Mouse (Mus musculus) heart, embryonic 14.5 days (tissue): ENCODE measurements around the gene Mrps9. TPM values are rescaled to one million over a fixed set of nuclear protein-coding genes. Genes with fewer than 3 reads are reported as not detected.

ENCODE experiments used
- ATAC-seq: fragments of 200-750 bp; cut with Nextera tagmentation; 2 replicates; pipeline ENCODE4 v1.8.0; 2017; ENCODE audit warnings: low read depth, moderate TSS enrichment; ENCODE audit not compliant: insufficient number of reproducible peaks, insufficient read depth, low FRiP score
- H3K27ac ChIP-seq, 2 experiments: fragments of 200-500 bp in 1 of 2; fragments of 300-500 bp in 1 of 2; sonication (generic) in 1 of 2; replicated peaks in 1 of 2; 2 replicates each; pipeline ENCODE4 v1.5.1; 2012 to 2014; ENCODE audit warnings: low read depth in 2 of 2, low read length in 2 of 2, control low read depth in 1 of 2, mild to moderate bottlenecking in 1 of 2, mixed read lengths in 1 of 2; ENCODE audit not compliant: control insufficient read depth in 1 of 2, insufficient read depth in 1 of 2
- H3K27me3 ChIP-seq: fragments of 300-500 bp; sonication (generic); 2 replicates; pipeline ENCODE4 v1.6.1; 2014; ENCODE audit warnings: mild to moderate bottlenecking, low read length, control low read depth; ENCODE audit not compliant: control insufficient read depth, insufficient read depth
- H3K36me3 ChIP-seq: fragments of 300-500 bp; sonication (generic); 2 replicates; pipeline ENCODE4 v1.6.1; 2014; ENCODE audit warnings: mild to moderate bottlenecking, control low read depth, low read length, mixed read lengths; ENCODE audit not compliant: control insufficient read depth, insufficient read depth
- H3K4me1 ChIP-seq, 2 experiments: fragments of 200-500 bp in 1 of 2; fragments of 300-500 bp in 1 of 2; sonication (generic) in 1 of 2; 2 replicates each; pipeline ENCODE4 v1.6.1; 2012 to 2014; ENCODE audit warnings: low read length in 2 of 2, control low read depth in 1 of 2, mixed read lengths in 1 of 2; ENCODE audit not compliant: control insufficient read depth in 2 of 2, insufficient read depth in 2 of 2
- H3K4me2 ChIP-seq: fragments of 300-500 bp; sonication (generic); 2 replicates; pipeline ENCODE4 v1.6.1; 2014; ENCODE audit warnings: mild to moderate bottlenecking, low read length
- H3K4me3 ChIP-seq, 2 experiments: fragments of 200-500 bp in 1 of 2; fragments of 300-500 bp in 1 of 2; sonication (generic) in 1 of 2; 2 replicates each; pipeline ENCODE4 v1.5.1; 2012 to 2014; ENCODE audit warnings: low read length in 2 of 2, mild to moderate bottlenecking in 2 of 2, control low read depth in 1 of 2, low read depth in 1 of 2, moderate library complexity in 1 of 2; ENCODE audit not compliant: control insufficient read depth in 1 of 2, insufficient read depth in 1 of 2
- H3K9ac ChIP-seq: fragments of 300-500 bp; sonication (generic); 2 replicates; pipeline ENCODE4 v1.6.1; 2014; ENCODE audit warnings: mild to moderate bottlenecking, low read length
- H3K9me3 ChIP-seq: fragments of 300-500 bp; sonication (generic); 2 replicates; pipeline ENCODE4 v1.6.1; 2016; ENCODE audit warnings: low read length, control low read depth; ENCODE audit not compliant: control insufficient read depth
- WGBS: fragments of 180-500 bp; shearing (Covaris S2); extraction: QIAGEN DNeasy Blood & Tissue Kit; methylation state at CpG from one replicate; pipeline ENCODE4 v1.1.7; 2014; 5-methylcytosine and 5-hydroxymethylcytosine counted together
- polyA plus RNA-seq: library from polyadenylated mRNA; unstranded; fragments of >200 nt; fragmentation: Nextera tagmentation; extraction: Ambion mirVana; gene quantifications from 2 replicates; pipeline ENCODE4 v1.2.1, GENCODE M21; 2014

Mrps9 gene
- polyA plus RNA-seq, 1 experiment from 2014 or later = 71.7 TPM

GRCm38 (mm10) chr1:42907153-42907552 is 56.1 kb downstream of the Mrps9 start:
- WGBS = 56% methylated on average over 4 of the region's 4 CpGs
- no peak overlapping the region for H3K4me2 ChIP-seq
- H3K36me3 ChIP-seq = peaks cover 35% of the 10 kb centered on the region
- no peak for ATAC-seq
- no peak overlapping the region for H3K9ac ChIP-seq
- H3K27me3 ChIP-seq = no peaks in the 10 kb centered on the region
- H3K4me1 ChIP-seq = peaks cover 4% of the 10 kb centered on the region in 2 experiments; a peak in 1 of 4 replicates
- no peak overlapping the region for H3K4me3 ChIP-seq
- no peak overlapping the region for H3K27ac ChIP-seq
- H3K9me3 ChIP-seq = no peaks in the 10 kb centered on the region

- 20% methylated on average over 4 of the region's 4 CpGs for WGBS
- no peaks in the 10 kb centered on the region for H3K36me3 ChIP-seq
- H3K9me3 ChIP-seq = no peaks in the 10 kb centered on the region
- no peak overlapping the region for H3K4me3 ChIP-seq
- peaks cover 4% of the 10 kb centered on the region in 2 experiments; a peak in 1 of 4 replicates for H3K4me1 ChIP-seq
- H3K27me3 ChIP-seq = 0 out of 2 replicates have a peak, but pooled peaks cover 2% of the 10 kb centered on the region
- no peak for ATAC-seq
- no peak overlapping the region for H3K9ac ChIP-seq
- no peak overlapping the region for H3K4me2 ChIP-seq
- no peak overlapping the region for H3K27ac ChIP-seq
Measured at GRCm38 (mm10) chr1:42915062-42915461, 64.0 kb downstream of the Mrps9 start.

GRCm38 (mm10) chr1:42916719-42917118 is 65.7 kb downstream of the Mrps9 start:
- H3K4me2 ChIP-seq = no peak overlapping the region
- no peak overlapping the region for H3K4me3 ChIP-seq
- no peaks in the 10 kb centered on the region for H3K4me1 ChIP-seq
- WGBS = 78% methylated on average over 7 of the region's 7 CpGs
- no peaks in the 10 kb centered on the region for H3K36me3 ChIP-seq
- no peaks in the 10 kb centered on the region for H3K9me3 ChIP-seq
- H3K27ac ChIP-seq = no peak overlapping the region
- 0 out of 2 replicates have a peak, but pooled peaks cover 2% of the 10 kb centered on the region for H3K27me3 ChIP-seq
- H3K9ac ChIP-seq = no peak overlapping the region
- no peak for ATAC-seq

GRCm38 (mm10) chr1:42917908-42918307 is 66.9 kb downstream of the Mrps9 start:
- Histone ChIP-seq H3K4me2 (peak overlapping the region; percentile 47), H3K4me3 (no peak overlapping the region; a peak in 1 of 4 replicates), H3K27me3 (0 out of 2 replicates have a peak, but pooled peaks cover 2% of the 10 kb centered on the region), H3K9ac (no peak overlapping the region), H3K9me3 (no peaks in the 10 kb centered on the region), H3K36me3 (no peaks in the 10 kb centered on the region), H3K27ac (no peak overlapping the region), H3K4me1 (no peaks in the 10 kb centered on the region)
- no peak for ATAC-seq
- 18% methylated on average over 4 of the region's 4 CpGs for WGBS

GRCm38 (mm10) chr1:42923924-42924323 is 72.9 kb downstream of the Mrps9 start:
- Histone ChIP-seq H3K4me2 (no peak overlapping the region), H3K4me3 (no peak overlapping the region), H3K9ac (no peak overlapping the region), H3K36me3 (no peaks in the 10 kb centered on the region), H3K9me3 (no peaks in the 10 kb centered on the region), H3K4me1 (no peaks in the 10 kb centered on the region), H3K27me3 (no peaks in the 10 kb centered on the region), H3K27ac (no peak overlapping the region)
- WGBS = 72% methylated on average over 5 of the region's 5 CpGs
- ATAC-seq = no peak

- Histone ChIP-seq H3K27me3 (no peaks in the 10 kb centered on the region), H3K4me1 (no peaks in the 10 kb centered on the region), H3K9me3 (no peaks in the 10 kb centered on the region), H3K36me3 (no peaks in the 10 kb centered on the region), H3K4me2 (no peak overlapping the region), H3K4me3 (no peak overlapping the region), H3K27ac (no peak overlapping the region), H3K9ac (no peak overlapping the region)
- 64% methylated on average over 1 of the region's 1 CpGs for WGBS
- no peak for ATAC-seq
Measured at GRCm38 (mm10) chr1:42933613-42934012, 82.6 kb downstream of the Mrps9 start.

- no peak for ATAC-seq
- Histone ChIP-seq H3K4me1 (peaks cover 1 to 2% of the 10 kb centered on the region in 2 experiments; a peak in 2 of 4 replicates), H3K27me3 (no peaks in the 10 kb centered on the region), H3K27ac (no peak overlapping the region), H3K4me2 (no peak overlapping the region), H3K9me3 (no peaks in the 10 kb centered on the region), H3K36me3 (no peaks in the 10 kb centered on the region), H3K9ac (no peak overlapping the region), H3K4me3 (no peak overlapping the region)
- 70% methylated on average over 4 of the region's 4 CpGs for WGBS
Measured at GRCm38 (mm10) chr1:42948486-42948885, 97.5 kb downstream of the Mrps9 start.
